Mouse (Mus musculus): ENCODE data around the gene Slc15a4.

DNA sequence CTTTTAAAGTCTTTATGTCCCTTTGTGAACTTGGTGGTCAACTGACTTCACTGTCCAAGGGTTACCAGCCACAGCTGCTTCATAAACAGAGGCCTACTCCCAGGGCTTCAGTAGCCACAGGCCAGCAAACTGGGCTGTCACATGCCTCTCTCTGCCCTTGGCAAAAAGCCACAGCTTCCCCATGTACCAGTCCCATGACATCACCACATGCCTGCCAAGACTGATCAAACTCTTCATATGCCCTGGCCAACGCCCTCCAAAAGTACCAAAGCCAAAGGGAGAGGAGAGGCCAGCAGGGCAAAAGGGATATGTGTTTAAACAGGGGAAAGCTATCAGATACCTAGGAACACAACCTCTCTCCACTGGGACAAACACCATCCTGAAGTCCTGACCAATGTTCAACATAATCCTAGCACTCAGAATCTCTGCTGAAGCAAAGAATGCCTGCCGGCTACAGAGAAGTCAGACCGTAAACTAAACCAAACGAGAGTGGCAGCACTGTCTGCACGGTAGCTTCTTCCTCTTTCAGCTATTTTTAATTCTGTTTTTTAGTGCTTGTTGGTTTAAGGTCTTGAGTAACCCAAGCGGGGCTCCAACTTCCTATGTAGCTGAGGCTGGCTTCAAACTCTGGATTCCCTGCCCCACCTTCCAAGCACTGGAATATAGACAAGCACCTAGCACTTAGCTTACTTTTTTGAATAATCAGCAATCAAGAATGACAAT lies 21.7 kb downstream of the Slc15a4 start:
- no peak for TF ChIP-seq POLR2A (IDR thresholded peaks at IDR 0.05; ENCODE audit: borderline replicate concordance, extremely low read depth, low read depth, low read length)
- TF ChIP-seq CTCF (IDR thresholded peaks at IDR 0.05; ENCODE audit: insufficient read depth, low read length) = no peak
